Mouse (Mus musculus) olfactory bulb, adult 2 months (tissue): ENCODE measurements around the gene Ascc1.

Source experiments
- CTCF ChIP-seq: fragments of 200-500 bp; IDR thresholded peaks from 2 replicates; pipeline ENCODE4 v1.5.1; 2012; ENCODE audit warnings: low read depth, mild to moderate bottlenecking, low read length, moderate library complexity; ENCODE audit not compliant: insufficient read depth
- POLR2A ChIP-seq: fragments of 200-500 bp; IDR thresholded peaks from 2 replicates; pipeline ENCODE4 v1.6.1; 2012; ENCODE audit warnings: mild to moderate bottlenecking, low read depth, low read length, moderate library complexity; ENCODE audit not compliant: insufficient read depth

GRCm38 (mm10) chr10:60046696-60047095, 44.1 kb downstream of the Ascc1 start:
- TF ChIP-seq POLR2A: no peak
- no peak for TF ChIP-seq CTCF
